Mouse (Mus musculus): ENCODE data around the gene Disc1. TPM values are rescaled to one million over a fixed set of nuclear protein-coding genes. Genes with fewer than 3 reads are reported as not detected.

Disc1 gene
- polyA plus RNA-seq, 1 experiment from 2014 or later: 0.30 TPM

DNA sequence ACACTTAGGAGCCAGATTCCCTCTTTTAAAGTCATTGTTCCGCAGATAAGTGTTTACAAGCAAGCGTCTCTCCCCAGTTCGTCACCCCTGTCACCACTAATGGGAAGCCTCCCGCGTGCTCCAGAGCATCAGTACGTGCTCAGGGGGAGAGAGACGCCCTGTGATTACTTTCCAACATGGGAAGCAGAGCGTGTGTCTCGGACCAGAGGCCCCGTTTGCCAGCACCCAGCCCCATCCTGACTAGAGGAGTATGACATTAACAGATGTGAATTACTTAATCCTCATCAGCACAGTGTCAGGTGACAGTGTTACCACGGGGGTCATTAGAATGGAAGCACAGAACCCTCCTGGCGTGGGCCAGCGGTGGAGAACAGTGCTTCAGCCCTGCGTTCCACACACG is 15.3 kb upstream of the Disc1 start:
- no peaks in the 10 kb centered on the region for H3K9me3 ChIP-seq (replicated peaks; ENCODE audit: control insufficient read depth, low read length)
- no peaks in the 10 kb centered on the region for H3K4me1 ChIP-seq (ENCODE audit: control insufficient read depth, insufficient read depth, low read length)
- ATAC-seq (no peak), DNase-seq (ENCODE audit: low spot score) (no peak)
- no peak overlapping the region for H3K4me2 ChIP-seq (ENCODE audit: low read length)
- peaks cover 49% of the 10 kb centered on the region for H3K36me3 ChIP-seq (ENCODE audit: control insufficient read depth, insufficient read depth, low read length)
- 91% methylated on average over 15 of the region's 15 CpGs for WGBS
- no peak overlapping the region for H3K27ac ChIP-seq (ENCODE audit: low read depth, low read length)
- H3K4me3 ChIP-seq (ENCODE audit: low read depth, low read length): no peak overlapping the region
- no peak overlapping the region for H3K9ac ChIP-seq (ENCODE audit: low read length)
- H3K27me3 ChIP-seq (replicated peaks; ENCODE audit: control insufficient read depth, insufficient read depth, low read length): no peaks in the 10 kb centered on the region

DNA sequence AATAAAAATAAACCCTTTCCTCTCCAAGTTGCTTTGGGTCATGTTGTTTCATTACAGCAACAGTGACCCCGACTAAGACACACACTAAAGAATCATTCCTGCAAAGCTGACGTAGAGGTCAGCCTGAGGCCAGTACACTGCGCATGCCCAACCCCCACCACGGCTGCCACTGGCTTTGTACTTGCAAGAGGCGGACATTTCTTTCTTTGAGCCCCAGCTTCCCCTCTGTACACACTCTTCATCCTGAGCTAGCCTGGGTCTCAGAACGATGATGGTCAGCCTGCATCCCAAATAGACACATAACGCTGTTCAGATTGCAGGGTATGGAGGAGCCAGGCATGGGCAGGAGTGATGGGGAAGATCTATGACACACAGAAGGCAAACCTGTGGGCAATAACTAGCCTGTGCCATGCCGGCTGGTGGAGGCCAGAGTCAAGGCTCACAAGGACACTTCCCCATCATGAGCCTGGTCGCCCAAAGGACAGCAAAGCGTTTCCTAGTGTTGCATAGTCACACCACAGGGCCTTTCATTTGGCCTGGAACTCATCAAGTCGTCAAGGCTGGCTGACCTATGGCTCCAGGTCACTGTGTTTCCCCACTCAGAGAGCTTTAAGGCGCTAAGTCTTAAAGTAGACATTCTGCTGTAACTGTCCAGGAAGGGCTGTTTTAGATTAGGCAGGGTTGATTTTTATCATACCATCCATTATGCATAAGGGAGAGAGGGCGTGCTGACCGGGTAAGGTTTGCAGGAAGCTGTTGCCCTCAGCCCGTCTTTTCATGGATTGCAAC is 13.2 kb upstream of the Disc1 start:
- no peak overlapping the region for H3K4me3 ChIP-seq (ENCODE audit: low read depth, low read length)
- peaks cover 34% of the 10 kb centered on the region for H3K36me3 ChIP-seq (ENCODE audit: control insufficient read depth, insufficient read depth, low read length)
- H3K9me3 ChIP-seq (replicated peaks; ENCODE audit: control insufficient read depth, low read length): no peaks in the 10 kb centered on the region
- DNase-seq (ENCODE audit: low spot score) (no peak), ATAC-seq (no peak)
- H3K27ac ChIP-seq (ENCODE audit: low read depth, low read length): no peak overlapping the region
- WGBS: 87% methylated on average over 15 of the region's 15 CpGs
- no peaks in the 10 kb centered on the region for H3K4me1 ChIP-seq (ENCODE audit: control insufficient read depth, insufficient read depth, low read length)
- no peak overlapping the region for H3K9ac ChIP-seq (ENCODE audit: low read length)
- H3K27me3 ChIP-seq (replicated peaks; ENCODE audit: control insufficient read depth, insufficient read depth, low read length): no peaks in the 10 kb centered on the region
- H3K4me2 ChIP-seq (ENCODE audit: low read length): no peak overlapping the region

DNA sequence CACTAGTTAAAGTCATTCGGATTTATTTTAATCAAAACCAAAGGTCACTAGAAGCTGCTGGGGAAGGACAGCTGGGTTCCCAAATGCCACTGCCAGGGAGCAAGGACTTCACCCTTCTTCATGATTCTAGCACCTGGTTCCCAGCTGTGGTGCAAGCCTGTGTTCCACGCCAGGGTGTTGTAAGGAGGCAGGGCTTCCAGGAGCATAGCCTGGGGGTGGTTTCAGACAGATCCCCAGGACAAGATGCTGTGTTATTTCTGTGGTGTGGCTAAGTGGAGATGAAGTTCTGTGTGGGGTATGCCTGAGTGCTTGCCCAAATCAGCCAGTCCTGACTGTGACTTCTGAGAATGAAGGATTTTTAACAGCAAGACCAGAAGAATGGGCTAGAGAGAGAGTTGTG is 12.5 kb upstream of the Disc1 start:
- WGBS: 78% methylated on average over 2 of the region's 2 CpGs
- no peak for DNase-seq (ENCODE audit: low spot score)
- no peak for ATAC-seq
- Histone ChIP-seq H3K4me3 (ENCODE audit: low read depth, low read length) (no peak overlapping the region), H3K27ac (ENCODE audit: low read depth, low read length) (no peak overlapping the region), H3K4me1 (ENCODE audit: control insufficient read depth, insufficient read depth, low read length) (no peaks in the 10 kb centered on the region), H3K36me3 (ENCODE audit: control insufficient read depth, insufficient read depth, low read length) (peaks cover 28% of the 10 kb centered on the region), H3K27me3 (replicated peaks; ENCODE audit: control insufficient read depth, insufficient read depth, low read length) (no peaks in the 10 kb centered on the region), H3K9ac (ENCODE audit: low read length) (no peak overlapping the region), H3K9me3 (replicated peaks; ENCODE audit: control insufficient read depth, low read length) (no peaks in the 10 kb centered on the region), H3K4me2 (ENCODE audit: low read length) (no peak overlapping the region)

DNA sequence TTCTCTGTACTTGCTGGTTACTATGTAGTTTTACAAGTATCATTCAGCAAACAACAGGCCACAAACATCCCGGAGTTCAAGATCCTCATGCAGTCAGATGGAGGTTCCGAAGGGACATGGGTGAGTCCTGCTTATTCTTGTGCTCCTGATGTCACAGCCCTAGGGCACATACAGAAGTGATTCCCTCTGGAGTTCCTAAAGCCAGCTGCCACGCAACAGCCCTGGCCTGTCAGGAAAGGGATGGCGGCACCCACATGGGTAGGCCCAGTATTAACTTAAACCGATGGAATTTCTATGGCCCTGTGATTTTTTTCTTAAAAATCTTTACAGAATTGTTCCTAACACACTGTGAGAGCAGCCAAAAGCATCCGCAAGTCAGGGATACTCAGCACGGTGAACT is 10.6 kb upstream of the Disc1 start:
- no peaks in the 10 kb centered on the region for H3K9me3 ChIP-seq (replicated peaks; ENCODE audit: control insufficient read depth, low read length)
- no peak overlapping the region for H3K4me2 ChIP-seq (ENCODE audit: low read length)
- no peaks in the 10 kb centered on the region for H3K27me3 ChIP-seq (replicated peaks; ENCODE audit: control insufficient read depth, insufficient read depth, low read length)
- 90% methylated on average over 7 of the region's 7 CpGs for WGBS
- DNase-seq (ENCODE audit: low spot score) (no peak), ATAC-seq (no peak)
- H3K4me1 ChIP-seq (ENCODE audit: control insufficient read depth, insufficient read depth, low read length): no peaks in the 10 kb centered on the region
- H3K36me3 ChIP-seq (ENCODE audit: control insufficient read depth, insufficient read depth, low read length): peaks cover 18% of the 10 kb centered on the region
- no peak overlapping the region for H3K9ac ChIP-seq (ENCODE audit: low read length)
- H3K4me3 ChIP-seq (ENCODE audit: low read depth, low read length): no peak overlapping the region
- H3K27ac ChIP-seq (ENCODE audit: low read depth, low read length): no peak overlapping the region

DNA sequence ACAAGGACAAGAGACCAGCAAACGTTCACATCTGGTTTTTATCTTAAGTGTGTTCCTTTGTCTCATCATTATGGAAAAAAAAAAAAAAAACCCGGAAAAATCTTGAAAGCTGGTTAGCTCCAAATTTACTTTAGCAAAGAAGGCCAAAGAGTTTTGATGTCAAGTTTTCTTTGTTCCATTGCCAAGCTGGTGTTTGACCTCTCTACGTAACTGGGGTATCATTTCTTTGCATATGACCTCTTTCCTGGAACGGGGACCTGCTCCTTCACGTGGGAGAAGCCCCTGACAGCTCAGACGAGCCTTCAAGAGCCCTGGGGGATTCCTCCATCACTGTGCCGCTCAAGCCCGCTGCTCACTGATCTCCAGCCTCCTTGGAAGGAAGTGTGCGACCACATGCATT is 10.1 kb upstream of the Disc1 start:
- H3K36me3 ChIP-seq (ENCODE audit: control insufficient read depth, insufficient read depth, low read length): peaks cover 15% of the 10 kb centered on the region
- DNase-seq (ENCODE audit: low spot score): no peak
- no peaks in the 10 kb centered on the region for H3K27me3 ChIP-seq (replicated peaks; ENCODE audit: control insufficient read depth, insufficient read depth, low read length)
- no peaks in the 10 kb centered on the region for H3K4me1 ChIP-seq (ENCODE audit: control insufficient read depth, insufficient read depth, low read length)
- H3K27ac ChIP-seq (ENCODE audit: low read depth, low read length): no peak overlapping the region
- H3K9me3 ChIP-seq (replicated peaks; ENCODE audit: control insufficient read depth, low read length): no peaks in the 10 kb centered on the region
- WGBS: 54% methylated on average over 9 of the region's 9 CpGs
- H3K9ac ChIP-seq (ENCODE audit: low read length): no peak overlapping the region
- H3K4me3 ChIP-seq (ENCODE audit: low read depth, low read length): no peak overlapping the region
- H3K4me2 ChIP-seq (ENCODE audit: low read length): no peak overlapping the region
- ATAC-seq: no peak

DNA sequence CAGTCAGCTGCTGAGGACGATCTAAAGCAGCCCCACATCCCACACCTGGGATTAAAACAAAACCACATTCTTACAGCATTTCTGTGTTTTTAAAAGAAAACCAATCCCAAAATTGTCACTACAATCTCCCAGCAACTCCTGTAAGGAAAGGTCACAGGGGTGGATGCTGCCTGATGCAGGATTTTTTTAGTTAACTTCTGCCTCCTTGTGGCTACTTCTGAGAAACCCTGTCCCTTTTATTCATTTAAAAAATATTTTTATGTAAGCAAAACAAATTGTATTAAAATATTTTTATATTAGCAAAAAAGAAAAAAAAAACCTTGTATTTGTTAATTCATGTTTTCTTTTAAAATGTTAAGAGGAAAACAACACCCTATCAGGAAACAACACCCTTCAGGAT is 8.2 kb upstream of the Disc1 start:
- Histone ChIP-seq H3K4me2 (ENCODE audit: low read length) (no peak overlapping the region), H3K4me3 (ENCODE audit: low read depth, low read length) (no peak overlapping the region), H3K9ac (ENCODE audit: low read length) (no peak overlapping the region), H3K4me1 (ENCODE audit: control insufficient read depth, insufficient read depth, low read length) (no peaks in the 10 kb centered on the region), H3K27ac (ENCODE audit: low read depth, low read length) (no peak overlapping the region), H3K27me3 (replicated peaks; ENCODE audit: control insufficient read depth, insufficient read depth, low read length) (no peaks in the 10 kb centered on the region), H3K36me3 (ENCODE audit: control insufficient read depth, insufficient read depth, low read length) (no peaks in the 10 kb centered on the region), H3K9me3 (replicated peaks; ENCODE audit: control insufficient read depth, low read length) (no peaks in the 10 kb centered on the region)
- ATAC-seq (no peak), DNase-seq (ENCODE audit: low spot score) (no peak)
- 88% methylated on average over 1 of the region's 1 CpGs for WGBS

DNA sequence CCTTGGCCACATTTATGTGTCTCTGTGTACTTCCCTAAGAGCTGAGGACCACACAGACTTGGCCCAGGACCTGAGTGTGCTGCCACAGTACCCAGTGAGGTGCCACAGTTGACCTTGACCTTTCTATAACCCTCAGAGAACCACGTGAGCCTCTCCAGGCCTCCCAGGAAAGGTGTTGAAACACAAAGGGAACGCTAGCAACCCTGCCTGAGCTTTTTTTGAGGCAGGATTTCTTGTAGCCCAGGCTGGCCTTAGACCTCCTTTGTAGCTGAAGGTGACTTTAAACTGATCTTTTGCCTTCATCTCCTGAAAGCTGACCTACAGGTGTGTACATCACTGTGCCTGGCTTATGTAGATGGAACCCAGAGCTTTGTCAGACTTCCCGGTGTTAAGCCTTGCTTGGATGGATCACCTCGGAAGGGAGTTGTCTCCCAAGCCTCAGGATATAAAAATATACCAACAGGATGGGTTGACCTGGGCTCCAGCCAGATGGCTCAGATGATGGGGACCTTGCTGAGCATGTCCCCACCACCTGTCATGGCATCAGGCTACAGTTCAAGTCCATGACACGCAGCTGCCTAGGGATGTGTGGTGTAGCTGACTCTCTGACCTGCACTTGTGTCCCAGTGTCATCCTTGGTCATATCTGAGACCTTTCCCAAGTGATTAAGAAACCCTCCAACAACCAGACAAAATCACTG is 4.8 kb upstream of the Disc1 start:
- DNase-seq (ENCODE audit: low spot score) (no peak), ATAC-seq (no peak)
- Histone ChIP-seq H3K4me1 (ENCODE audit: control insufficient read depth, insufficient read depth, low read length) (no peaks in the 10 kb centered on the region), H3K27me3 (replicated peaks; ENCODE audit: control insufficient read depth, insufficient read depth, low read length) (peaks cover 15% of the 10 kb centered on the region), H3K9me3 (replicated peaks; ENCODE audit: control insufficient read depth, low read length) (no peaks in the 10 kb centered on the region), H3K4me2 (ENCODE audit: low read length) (no peak overlapping the region), H3K4me3 (ENCODE audit: low read depth, low read length) (no peak overlapping the region), H3K9ac (ENCODE audit: low read length) (no peak overlapping the region), H3K36me3 (ENCODE audit: control insufficient read depth, insufficient read depth, low read length) (no peaks in the 10 kb centered on the region), H3K27ac (ENCODE audit: low read depth, low read length) (no peak overlapping the region)
- 71% methylated on average over 5 of the region's 5 CpGs for WGBS

DNA sequence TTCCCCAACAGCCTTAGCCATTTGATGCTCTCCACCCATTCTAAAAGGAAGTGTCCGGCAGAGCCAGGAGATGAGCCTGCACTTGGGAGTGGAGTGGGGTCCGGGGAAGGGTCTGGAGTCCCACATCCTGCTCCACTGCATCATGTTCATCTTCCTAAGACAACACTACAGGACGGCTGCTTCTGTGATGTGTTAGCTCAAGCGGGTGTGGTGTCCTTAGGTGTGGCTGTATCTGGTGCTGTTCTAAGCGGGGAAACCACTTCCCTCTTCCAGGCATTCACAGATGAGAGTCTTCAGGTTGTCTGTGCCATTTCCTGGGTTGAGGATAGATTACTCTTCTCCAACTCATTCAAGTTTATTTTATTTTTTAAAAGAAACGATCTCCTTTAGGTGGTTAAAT is 4.2 kb upstream of the Disc1 start:
- Histone ChIP-seq H3K27ac (ENCODE audit: low read depth, low read length) (no peak overlapping the region), H3K4me1 (ENCODE audit: control insufficient read depth, insufficient read depth, low read length) (no peaks in the 10 kb centered on the region), H3K9me3 (replicated peaks; ENCODE audit: control insufficient read depth, low read length) (no peaks in the 10 kb centered on the region), H3K4me2 (ENCODE audit: low read length) (no peak overlapping the region), H3K9ac (ENCODE audit: low read length) (no peak overlapping the region), H3K27me3 (replicated peaks; ENCODE audit: control insufficient read depth, insufficient read depth, low read length) (peaks cover 21% of the 10 kb centered on the region), H3K4me3 (ENCODE audit: low read depth, low read length) (no peak overlapping the region), H3K36me3 (ENCODE audit: control insufficient read depth, insufficient read depth, low read length) (no peaks in the 10 kb centered on the region)
- WGBS: 85% methylated on average over 6 of the region's 6 CpGs
- DNase-seq (ENCODE audit: low spot score) (no peak), ATAC-seq (no peak)

DNA sequence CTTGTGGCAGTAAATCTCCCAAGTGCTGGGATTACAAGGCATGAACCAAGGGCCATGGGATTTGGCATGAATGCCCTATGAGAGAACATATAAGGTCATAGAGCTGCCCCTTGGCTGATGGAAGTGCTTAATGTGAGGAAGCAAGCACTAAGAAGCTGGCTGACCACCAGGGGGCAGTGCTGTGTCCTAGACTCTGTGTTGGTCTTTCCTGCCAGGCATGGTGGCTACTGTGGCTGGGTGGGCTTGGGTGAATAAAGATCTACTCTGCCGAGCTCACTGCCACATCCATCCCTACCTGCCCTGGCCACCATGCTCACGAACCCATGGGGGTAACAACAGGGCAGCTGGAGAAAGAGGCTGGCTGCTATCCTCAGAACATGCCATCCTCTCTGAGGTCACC is 2.0 kb upstream of the Disc1 start:
- H3K4me3 ChIP-seq (ENCODE audit: low read depth, low read length): no peak overlapping the region
- DNase-seq (ENCODE audit: low spot score) (peak; percentile 80), ATAC-seq (no peak)
- no peaks in the 10 kb centered on the region for H3K36me3 ChIP-seq (ENCODE audit: control insufficient read depth, insufficient read depth, low read length)
- no peaks in the 10 kb centered on the region for H3K9me3 ChIP-seq (replicated peaks; ENCODE audit: control insufficient read depth, low read length)
- WGBS: 47% methylated on average over 2 of the region's 2 CpGs
- no peak overlapping the region for H3K9ac ChIP-seq (ENCODE audit: low read length)
- no peaks in the 10 kb centered on the region for H3K4me1 ChIP-seq (ENCODE audit: control insufficient read depth, insufficient read depth, low read length)
- peaks cover 31% of the 10 kb centered on the region for H3K27me3 ChIP-seq (replicated peaks; ENCODE audit: control insufficient read depth, insufficient read depth, low read length)
- no peak overlapping the region for H3K4me2 ChIP-seq (ENCODE audit: low read length)
- H3K27ac ChIP-seq (ENCODE audit: low read depth, low read length): no peak overlapping the region
